Mouse (Mus musculus): ENCODE results near the gene Pdcd4. TPM values are rescaled to one million over a fixed set of nuclear protein-coding genes. Genes with fewer than 3 reads are reported as not detected.

The Pdcd4 gene
- polyA plus RNA-seq, 1 experiment from 2014 or later: 50.1 TPM

DNA sequence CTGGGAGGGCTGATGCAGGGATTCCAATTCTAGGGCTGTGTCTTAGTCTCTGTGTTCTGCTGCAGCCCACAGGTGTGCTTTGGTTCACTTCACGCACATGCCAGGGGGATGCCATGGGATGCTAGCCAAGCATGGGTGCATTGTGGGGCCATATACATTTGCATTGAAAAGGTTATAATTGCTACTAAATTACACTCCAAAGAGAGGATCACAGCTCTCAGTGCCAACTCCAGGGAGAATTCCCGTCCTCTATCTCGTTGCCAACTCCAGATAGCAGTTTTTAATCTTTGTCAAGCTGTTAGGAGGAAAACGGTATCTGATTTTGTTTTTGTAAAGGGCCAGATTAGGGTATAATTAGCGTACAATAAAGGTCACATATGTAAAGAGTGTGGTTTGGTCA is 36.2 kb upstream of the Pdcd4 start:
- Histone ChIP-seq H3K27me3 (replicated peaks; ENCODE audit: control insufficient read depth, insufficient read depth, low read length) (no peaks in the 10 kb centered on the region), H3K4me1 (replicated peaks; ENCODE audit: control insufficient read depth, insufficient read depth, low read length) (peaks cover 22% of the 10 kb centered on the region), H3K4me2 (no peak overlapping the region), H3K4me3 (ENCODE audit: low read depth, low read length) (no peak overlapping the region), H3K36me3 (ENCODE audit: control insufficient read depth, insufficient read depth, low read length) (no peaks in the 10 kb centered on the region), H3K9me3 (ENCODE audit: control insufficient read depth, low read length) (no peaks in the 10 kb centered on the region), H3K9ac (ENCODE audit: low read depth, low read length) (no peak overlapping the region), H3K27ac (ENCODE audit: low read depth, low read length) (no peak overlapping the region)
- DNase-seq (ENCODE audit: low spot score) (no peak), ATAC-seq (replicated peaks; ENCODE audit: low FRiP score) (no peak)
- WGBS: 77% methylated on average over 5 of the region's 5 CpGs

DNA sequence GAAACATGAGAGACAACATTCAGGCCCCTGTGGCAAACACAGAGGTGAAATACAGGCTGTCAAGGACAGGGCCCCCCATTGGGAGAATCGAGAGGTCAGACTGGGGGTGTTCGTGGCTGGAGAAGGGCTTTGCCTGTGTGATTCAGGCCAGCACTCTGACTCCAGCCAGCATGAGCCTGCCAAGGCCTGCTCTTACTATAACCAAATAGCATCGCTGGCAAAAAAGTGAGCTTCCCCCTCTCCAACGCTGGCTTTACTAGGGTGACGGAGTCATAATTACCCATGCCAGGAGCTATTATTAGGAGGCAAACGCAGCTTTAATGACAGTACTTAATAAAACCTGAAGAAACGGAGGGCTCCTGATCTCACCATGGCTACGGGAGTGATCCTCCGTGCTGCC is 35.2 kb upstream of the Pdcd4 start:
- WGBS: 84% methylated on average over 9 of the region's 9 CpGs
- Histone ChIP-seq H3K9ac (ENCODE audit: low read depth, low read length) (no peak overlapping the region), H3K4me1 (replicated peaks; ENCODE audit: control insufficient read depth, insufficient read depth, low read length) (peaks cover 22% of the 10 kb centered on the region), H3K27ac (ENCODE audit: low read depth, low read length) (no peak overlapping the region), H3K27me3 (replicated peaks; ENCODE audit: control insufficient read depth, insufficient read depth, low read length) (no peaks in the 10 kb centered on the region), H3K4me3 (ENCODE audit: low read depth, low read length) (no peak overlapping the region), H3K36me3 (ENCODE audit: control insufficient read depth, insufficient read depth, low read length) (no peaks in the 10 kb centered on the region), H3K4me2 (no peak overlapping the region), H3K9me3 (ENCODE audit: control insufficient read depth, low read length) (no peaks in the 10 kb centered on the region)
- no peak for ATAC-seq (replicated peaks; ENCODE audit: low FRiP score)
- DNase-seq (ENCODE audit: low spot score): no peak

DNA sequence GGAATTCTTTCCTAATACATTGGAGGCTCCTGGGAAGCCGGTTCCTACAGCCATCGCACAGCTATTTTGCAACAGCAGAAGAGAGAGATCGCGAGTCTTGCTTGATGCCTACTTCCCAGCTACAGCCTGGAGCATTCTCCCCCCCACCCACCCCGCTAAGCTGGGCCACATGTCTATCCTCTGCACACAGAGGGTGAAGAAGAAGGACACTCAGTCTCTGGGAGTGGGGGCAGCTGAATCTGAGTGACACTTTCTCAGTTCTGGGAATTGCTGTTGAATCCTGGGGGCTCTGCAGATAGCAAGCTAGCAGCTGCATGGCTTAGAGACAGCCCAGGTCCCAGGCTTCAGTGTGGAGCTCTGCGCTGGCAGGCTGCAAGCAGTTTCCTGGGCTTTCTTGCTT is 34.1 kb upstream of the Pdcd4 start:
- H3K9ac ChIP-seq (ENCODE audit: low read depth, low read length): no peak overlapping the region
- no peak overlapping the region for H3K4me2 ChIP-seq
- no peak overlapping the region for H3K27ac ChIP-seq (ENCODE audit: low read depth, low read length)
- H3K27me3 ChIP-seq (replicated peaks; ENCODE audit: control insufficient read depth, insufficient read depth, low read length): no peaks in the 10 kb centered on the region
- WGBS: 82% methylated on average over 6 of the region's 6 CpGs
- no peaks in the 10 kb centered on the region for H3K36me3 ChIP-seq (ENCODE audit: control insufficient read depth, insufficient read depth, low read length)
- no peaks in the 10 kb centered on the region for H3K9me3 ChIP-seq (ENCODE audit: control insufficient read depth, low read length)
- H3K4me1 ChIP-seq (replicated peaks; ENCODE audit: control insufficient read depth, insufficient read depth, low read length): peaks cover 22% of the 10 kb centered on the region
- ATAC-seq (replicated peaks; ENCODE audit: low FRiP score) (no peak), DNase-seq (ENCODE audit: low spot score) (no peak)
- H3K4me3 ChIP-seq (ENCODE audit: low read depth, low read length): no peak overlapping the region

DNA sequence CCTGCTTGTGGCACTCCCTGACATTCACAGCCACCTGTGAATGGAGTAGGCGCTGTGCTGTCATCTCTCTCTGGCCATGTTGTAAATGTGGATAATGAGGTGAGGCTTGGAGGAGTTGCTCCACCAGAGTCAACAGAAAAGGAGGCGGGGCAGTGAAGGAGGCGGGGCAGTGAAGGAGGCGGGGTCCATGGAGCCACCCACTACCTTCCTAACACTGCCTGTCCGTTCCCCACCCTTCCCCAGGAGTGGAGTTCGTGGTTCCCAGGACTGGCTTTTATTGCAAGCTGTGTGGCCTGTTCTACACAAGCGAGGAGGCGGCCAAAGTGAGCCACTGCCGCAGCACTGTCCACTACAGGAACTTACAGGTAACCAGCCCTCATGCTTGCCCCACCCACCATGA is 32.9 kb upstream of the Pdcd4 start:
- WGBS: 34% methylated on average over 9 of the region's 9 CpGs
- no peaks in the 10 kb centered on the region for H3K27me3 ChIP-seq (replicated peaks; ENCODE audit: control insufficient read depth, insufficient read depth, low read length)
- H3K9ac ChIP-seq (ENCODE audit: low read depth, low read length): no peak overlapping the region
- no peak overlapping the region for H3K27ac ChIP-seq (ENCODE audit: low read depth, low read length)
- DNase-seq (ENCODE audit: low spot score): no peak
- H3K36me3 ChIP-seq (ENCODE audit: control insufficient read depth, insufficient read depth, low read length): no peaks in the 10 kb centered on the region
- peak; percentile 80 for ATAC-seq (replicated peaks; ENCODE audit: low FRiP score)
- no peaks in the 10 kb centered on the region for H3K9me3 ChIP-seq (ENCODE audit: control insufficient read depth, low read length)
- peak overlapping the region; percentile 49 for H3K4me2 ChIP-seq
- peaks cover 22% of the 10 kb centered on the region for H3K4me1 ChIP-seq (replicated peaks; ENCODE audit: control insufficient read depth, insufficient read depth, low read length)
- H3K4me3 ChIP-seq (ENCODE audit: low read depth, low read length): no peak overlapping the region

DNA sequence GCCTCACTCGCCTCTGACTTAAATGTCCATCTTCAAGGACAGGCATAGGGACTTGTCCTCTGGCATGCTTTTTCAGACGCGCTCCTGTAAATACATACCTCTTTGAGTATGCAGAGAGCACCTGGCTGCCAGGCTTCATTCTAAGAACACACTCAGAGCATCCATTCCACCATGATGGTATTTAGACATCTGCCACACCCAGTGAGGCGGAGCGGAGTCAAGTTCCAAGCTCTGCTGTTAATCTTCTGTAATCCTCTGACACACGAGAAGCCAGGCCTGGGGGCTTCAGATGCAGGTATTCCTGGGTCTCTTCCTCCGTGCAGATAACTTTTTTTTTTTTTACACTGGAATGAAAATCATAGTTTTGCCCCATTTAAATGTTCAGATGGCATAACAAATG is 32.4 kb upstream of the Pdcd4 start:
- Histone ChIP-seq H3K4me2 (peak overlapping the region; percentile 49), H3K9me3 (ENCODE audit: control insufficient read depth, low read length) (no peaks in the 10 kb centered on the region), H3K27me3 (replicated peaks; ENCODE audit: control insufficient read depth, insufficient read depth, low read length) (no peaks in the 10 kb centered on the region), H3K4me3 (ENCODE audit: low read depth, low read length) (no peak overlapping the region), H3K27ac (ENCODE audit: low read depth, low read length) (no peak overlapping the region), H3K36me3 (ENCODE audit: control insufficient read depth, insufficient read depth, low read length) (no peaks in the 10 kb centered on the region), H3K9ac (ENCODE audit: low read depth, low read length) (no peak overlapping the region), H3K4me1 (replicated peaks; ENCODE audit: control insufficient read depth, insufficient read depth, low read length) (peaks cover 22% of the 10 kb centered on the region)
- 57% methylated on average over 7 of the region's 7 CpGs for WGBS
- no peak for DNase-seq (ENCODE audit: low spot score)
- no peak for ATAC-seq (replicated peaks; ENCODE audit: low FRiP score)

DNA sequence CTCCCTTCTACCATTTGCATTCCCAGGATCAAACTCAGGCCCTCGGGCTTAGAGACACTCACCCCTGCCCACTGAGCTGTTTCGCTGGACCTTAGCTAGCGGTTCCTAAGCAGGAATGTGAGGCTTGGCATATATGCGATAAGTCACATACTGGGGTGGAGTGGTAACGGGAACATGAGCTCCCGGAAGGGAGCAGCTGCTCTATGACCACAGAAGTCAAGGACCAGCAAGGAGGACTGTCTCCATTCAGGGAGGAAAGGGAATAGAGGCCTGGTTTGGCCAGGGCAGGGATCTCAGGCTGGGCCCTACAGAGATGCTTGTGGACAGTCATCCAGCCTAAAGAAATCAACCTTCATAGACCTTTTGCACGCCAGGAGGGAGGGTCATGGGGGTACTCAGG is 30.7 kb upstream of the Pdcd4 start:
- H3K36me3 ChIP-seq (ENCODE audit: control insufficient read depth, insufficient read depth, low read length): no peaks in the 10 kb centered on the region
- H3K4me1 ChIP-seq (replicated peaks; ENCODE audit: control insufficient read depth, insufficient read depth, low read length): peaks cover 22% of the 10 kb centered on the region
- no peak overlapping the region for H3K4me2 ChIP-seq
- WGBS: 82% methylated on average over 7 of the region's 7 CpGs
- no peaks in the 10 kb centered on the region for H3K27me3 ChIP-seq (replicated peaks; ENCODE audit: control insufficient read depth, insufficient read depth, low read length)
- H3K9me3 ChIP-seq (ENCODE audit: control insufficient read depth, low read length): no peaks in the 10 kb centered on the region
- H3K27ac ChIP-seq (ENCODE audit: low read depth, low read length): no peak overlapping the region
- no peak for DNase-seq (ENCODE audit: low spot score)
- no peak overlapping the region for H3K4me3 ChIP-seq (ENCODE audit: low read depth, low read length)
- ATAC-seq (replicated peaks; ENCODE audit: low FRiP score): no peak
- no peak overlapping the region for H3K9ac ChIP-seq (ENCODE audit: low read depth, low read length)

DNA sequence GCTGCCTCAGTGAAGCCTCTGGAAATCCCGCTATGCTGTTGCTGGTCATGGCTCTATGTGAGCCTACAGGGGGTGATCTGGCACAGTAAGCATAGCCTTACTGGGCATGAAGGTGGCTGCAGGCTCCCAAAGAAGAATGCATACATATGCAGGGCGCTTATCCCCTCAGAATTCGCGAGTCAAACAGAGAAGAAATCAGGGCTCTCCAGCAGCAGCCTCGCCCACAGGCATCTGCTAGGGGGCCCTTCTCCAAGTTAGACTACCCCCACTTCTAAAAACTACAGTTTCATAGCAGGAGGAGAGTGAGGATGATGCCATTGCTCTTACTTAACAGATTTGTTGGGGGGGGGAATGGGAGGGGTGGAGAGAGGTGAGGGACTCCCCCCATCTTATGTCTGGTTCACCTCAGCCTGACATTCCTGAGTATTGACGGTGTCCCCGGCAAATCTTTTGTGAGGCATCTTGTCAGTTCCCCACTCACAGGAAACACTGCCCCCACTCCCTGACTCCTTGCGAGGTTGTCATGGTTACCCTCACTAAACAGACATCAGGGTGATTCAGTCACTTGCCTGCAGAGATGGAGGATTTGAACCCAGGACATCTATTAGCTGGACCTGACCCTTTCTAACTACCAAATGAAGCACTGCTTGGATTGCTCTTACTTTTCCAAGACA is 29.3 kb upstream of the Pdcd4 start:
- no peak overlapping the region for H3K4me2 ChIP-seq
- no peak for ATAC-seq (replicated peaks; ENCODE audit: low FRiP score)
- no peak overlapping the region for H3K27ac ChIP-seq (ENCODE audit: low read depth, low read length)
- WGBS: 65% methylated on average over 8 of the region's 8 CpGs
- DNase-seq (ENCODE audit: low spot score): no peak
- H3K4me3 ChIP-seq (ENCODE audit: low read depth, low read length): no peak overlapping the region
- H3K36me3 ChIP-seq (ENCODE audit: control insufficient read depth, insufficient read depth, low read length): no peaks in the 10 kb centered on the region
- no peaks in the 10 kb centered on the region for H3K27me3 ChIP-seq (replicated peaks; ENCODE audit: control insufficient read depth, insufficient read depth, low read length)
- H3K4me1 ChIP-seq (replicated peaks; ENCODE audit: control insufficient read depth, insufficient read depth, low read length): peaks cover 16% of the 10 kb centered on the region
- H3K9ac ChIP-seq (ENCODE audit: low read depth, low read length): no peak overlapping the region
- H3K9me3 ChIP-seq (ENCODE audit: control insufficient read depth, low read length): no peaks in the 10 kb centered on the region

DNA sequence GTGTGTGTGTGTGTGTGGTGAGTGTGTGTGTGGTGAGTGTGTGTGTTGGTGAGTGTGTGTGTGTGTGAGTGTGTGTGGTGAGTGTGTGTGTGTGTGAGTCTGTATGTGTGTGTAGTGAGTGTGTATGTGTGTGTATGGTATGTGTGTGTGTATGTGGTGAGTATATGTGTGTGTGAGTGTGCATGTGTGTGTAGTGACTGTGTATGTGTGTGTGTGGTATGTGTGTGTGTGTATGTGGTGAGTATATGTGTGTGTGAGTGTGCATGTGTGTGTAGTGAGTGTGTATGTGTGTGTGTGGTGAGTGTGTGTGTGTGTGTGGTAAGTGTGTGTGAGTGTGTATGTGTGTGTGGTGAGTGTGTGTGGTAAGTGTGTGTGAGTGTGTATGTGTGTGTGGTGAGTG is 24.8 kb upstream of the Pdcd4 start:
- Histone ChIP-seq H3K4me3 (ENCODE audit: low read depth, low read length) (no peak overlapping the region), H3K36me3 (ENCODE audit: control insufficient read depth, insufficient read depth, low read length) (no peaks in the 10 kb centered on the region), H3K9ac (ENCODE audit: low read depth, low read length) (no peak overlapping the region), H3K27me3 (replicated peaks; ENCODE audit: control insufficient read depth, insufficient read depth, low read length) (no peaks in the 10 kb centered on the region), H3K4me2 (no peak overlapping the region), H3K4me1 (replicated peaks; ENCODE audit: control insufficient read depth, insufficient read depth, low read length) (no peaks in the 10 kb centered on the region), H3K9me3 (ENCODE audit: control insufficient read depth, low read length) (no peaks in the 10 kb centered on the region), H3K27ac (ENCODE audit: low read depth, low read length) (no peak overlapping the region)
- DNase-seq (ENCODE audit: low spot score) (no peak), ATAC-seq (replicated peaks; ENCODE audit: low FRiP score) (no peak)

DNA sequence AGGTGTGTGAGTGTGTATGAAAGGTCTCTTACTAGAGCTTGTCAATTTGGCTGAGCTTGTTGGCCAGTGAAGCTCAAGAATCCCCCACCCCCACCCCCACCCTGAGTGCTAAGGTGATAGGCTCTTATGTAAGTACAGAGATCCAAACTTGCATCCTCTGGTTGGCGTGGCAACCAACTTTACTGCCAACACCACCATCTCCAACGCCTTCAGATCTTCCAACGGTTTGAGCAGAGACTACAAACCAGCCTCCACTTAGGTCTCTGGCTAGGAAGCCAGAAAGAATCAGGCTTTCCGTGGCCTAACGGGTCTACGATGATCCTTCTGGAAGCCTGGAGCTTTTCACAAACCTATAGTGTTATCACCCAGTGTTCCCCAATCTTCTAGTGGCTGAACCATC is 23.9 kb upstream of the Pdcd4 start:
- ATAC-seq (replicated peaks; ENCODE audit: low FRiP score) (no peak), DNase-seq (ENCODE audit: low spot score) (no peak)
- Histone ChIP-seq H3K4me3 (ENCODE audit: low read depth, low read length) (no peak overlapping the region), H3K4me1 (replicated peaks; ENCODE audit: control insufficient read depth, insufficient read depth, low read length) (no peaks in the 10 kb centered on the region), H3K36me3 (ENCODE audit: control insufficient read depth, insufficient read depth, low read length) (no peaks in the 10 kb centered on the region), H3K4me2 (no peak overlapping the region), H3K9me3 (ENCODE audit: control insufficient read depth, low read length) (no peaks in the 10 kb centered on the region), H3K27me3 (replicated peaks; ENCODE audit: control insufficient read depth, insufficient read depth, low read length) (no peaks in the 10 kb centered on the region), H3K27ac (ENCODE audit: low read depth, low read length) (no peak overlapping the region), H3K9ac (ENCODE audit: low read depth, low read length) (no peak overlapping the region)
- 85% methylated on average over 6 of the region's 6 CpGs for WGBS

All from liver, embryonic 11.5 days (tissue).